Mouse (Mus musculus): ENCODE measurements around the gene Arhgap19. TPM values are rescaled to one million over a fixed set of nuclear protein-coding genes. Genes with fewer than 3 reads are reported as not detected.

The Arhgap19 gene
- total and polyA plus RNA-seq, 3 experiments = 20.4 to 36.8 (median 30.1) TPM

DNA sequence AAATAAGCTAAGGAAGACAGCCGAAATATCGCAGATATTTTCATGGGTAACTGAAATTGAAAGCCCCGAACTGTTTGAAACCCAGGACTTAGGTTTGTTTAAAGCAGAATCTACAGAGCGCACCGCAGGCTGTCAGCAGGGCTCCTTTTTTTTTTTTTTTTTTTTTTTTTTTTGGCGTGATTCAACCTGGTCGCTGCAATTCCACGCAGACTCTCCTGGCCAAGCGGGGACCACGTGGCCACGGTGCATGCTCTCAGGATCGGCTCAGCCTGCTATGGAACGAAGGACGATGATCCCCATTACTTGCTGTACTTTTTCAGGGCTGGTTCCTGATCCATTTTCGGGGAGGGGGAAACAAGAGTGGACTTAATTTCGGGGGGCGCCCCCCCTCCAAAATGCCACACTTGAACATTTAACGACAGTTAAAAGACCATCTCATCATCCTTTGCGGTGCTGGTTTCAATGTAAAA is 29.3 kb upstream of the Arhgap19 start:
- Histone ChIP-seq H3K4me1 (ENCODE audit: control insufficient read depth in 1 of 2, insufficient read depth in 2 of 2) (peaks cover 3 to 8% of the 10 kb centered on the region in 2 experiments; a peak in 2 of 4 replicates), H3K27me3 (replicated peaks) (peaks cover 55% of the 10 kb centered on the region), H3K9me3 (replicated peaks; ENCODE audit: low read length) (peaks cover 8% of the 10 kb centered on the region), H3K4me2 (ENCODE audit: insufficient read depth, low read depth, poor library complexity, severe bottlenecking) (peak overlapping the region; percentile 76), H3K4me3 (replicated peaks in 1 of 3; ENCODE audit: low read depth in 2 of 3, low read length in 2 of 3, poor library complexity in 1 of 3) (no peak overlapping the region), H3K27ac (ENCODE audit: insufficient read depth, low read depth) (no peak overlapping the region), H3K36me3 (replicated peaks in 1 of 2; ENCODE audit: control insufficient read depth in 1 of 2, insufficient read depth in 1 of 2, low read length in 1 of 2) (no peaks in the 10 kb centered on the region), H3K9ac (ENCODE audit: insufficient read depth, low read depth) (no peak overlapping the region), H3K79me2 (replicated peaks; ENCODE audit: control insufficient read depth, extremely low read depth, insufficient read depth, poor library complexity, severe bottlenecking) (no peaks in the 10 kb centered on the region)
- dilution Hi-C loops (cut with MboI; ENCODE audit: extremely low pct_ligation_motif_present, extremely low pct_unique_long_range_greater_than_20kb, low sequenced_read_pairs) = no loop called here
- in situ Hi-C loops (cut with MboI; ENCODE audit: low pct_ligation_motif_present, low pct_unique_long_range_greater_than_20kb, low sequenced_read_pairs) = no loop called here
- TF ChIP-seq ZNF384 (IDR thresholded peaks at IDR 0.05; ENCODE audit: low read depth, low read length) (peak; percentile 65), MAX (IDR thresholded peaks at IDR 0.05; ENCODE audit: low read length) (no peak), EP300 (IDR thresholded peaks at IDR 0.05; ENCODE audit: low read length) (no peak)
- no peak for DNase-seq (ENCODE audit: extremely low read depth)

- peaks cover 48% of the 10 kb centered on the region for H3K27me3 ChIP-seq (replicated peaks)
- peak overlapping the region; percentile 39 for H3K9ac ChIP-seq (ENCODE audit: insufficient read depth, low read depth)
- in situ Hi-C loops (cut with MboI; ENCODE audit: low pct_ligation_motif_present, low pct_unique_long_range_greater_than_20kb, low sequenced_read_pairs) = no loop called here
- H3K9me3 ChIP-seq (replicated peaks; ENCODE audit: low read length) = peaks cover 8% of the 10 kb centered on the region
- H3K4me3 ChIP-seq (replicated peaks in 1 of 3; ENCODE audit: low read depth in 2 of 3, low read length in 2 of 3, poor library complexity in 1 of 3) = peak overlapping the region; percentile 59 to 77 (median 63)
- peaks cover 3 to 8% of the 10 kb centered on the region in 2 experiments; a peak in 2 of 4 replicates for H3K4me1 ChIP-seq (ENCODE audit: control insufficient read depth in 1 of 2, insufficient read depth in 2 of 2)
- peak overlapping the region; percentile 76 for H3K4me2 ChIP-seq (ENCODE audit: insufficient read depth, low read depth, poor library complexity, severe bottlenecking)
- no peak for DNase-seq (ENCODE audit: extremely low read depth)
- dilution Hi-C loops (cut with MboI; ENCODE audit: extremely low pct_ligation_motif_present, extremely low pct_unique_long_range_greater_than_20kb, low sequenced_read_pairs) = no loop called here
- H3K79me2 ChIP-seq (replicated peaks; ENCODE audit: control insufficient read depth, extremely low read depth, insufficient read depth, poor library complexity, severe bottlenecking) = no peaks in the 10 kb centered on the region
- TF ChIP-seq MAZ (IDR thresholded peaks at IDR 0.05; ENCODE audit: low read depth, low read length) (no peak), POLR2A (IDR thresholded peaks at IDR 0.05; ENCODE audit: low read depth, low read length) (no peak), USF1 (IDR thresholded peaks at IDR 0.05; ENCODE audit: low read depth, low read length) (no peak), MXI1 (IDR thresholded peaks at IDR 0.05; ENCODE audit: low read depth, low read length) (no peak; the same call in 1 of the 2 replicates), ETS1 (conservative IDR thresholded peaks at IDR 0.05; ENCODE audit: low read depth, low read length) (no peak), HCFC1 (IDR thresholded peaks at IDR 0.05; ENCODE audit: low read depth, low read length) (no peak), PAX5 (IDR thresholded peaks at IDR 0.05; ENCODE audit: low read length) (no peak), SIN3A (IDR thresholded peaks at IDR 0.05; ENCODE audit: low read length) (no peak), MAX (IDR thresholded peaks at IDR 0.05; ENCODE audit: low read length) (0 out of 2 replicates have a peak, but pooled peaks have one; percentile 1)
- no peak overlapping the region; the same call in 1 of the 2 replicates for H3K27ac ChIP-seq (ENCODE audit: insufficient read depth, low read depth)
- H3K36me3 ChIP-seq (replicated peaks in 1 of 2; ENCODE audit: control insufficient read depth in 1 of 2, insufficient read depth in 1 of 2, low read length in 1 of 2) = no peaks in the 10 kb centered on the region
Measured at GRCm38 (mm10) chr19:41830106-41831031, 28.5 kb upstream of the Arhgap19 start.

Data from CH12.LX (cell line).